ENCODE assay signal across 9 mouse cellular contexts in genomic region chr14:13354154-13354553, GRCm38 (mm10).
DNase-seq lines count a peak whose midpoint lies in the region; ATAC-seq and TF ChIP-seq lines count a peak whose summit lies in the region.
"Had no signal": no experiment of that assay in that cellular context is flagged by ENCODE, and none has a peak within 500 bp of the region (broad histone marks: within the 10 kb centered on the region; RNA-seq: fewer than 3 reads in every experiment).

No protein-coding gene starts in this region.

- H3K4me2 ChIP-seq in limb, embryonic 11.5 days (ENCODE audit: low read depth, severe bottlenecking), result no peak overlapping the region
- no peak overlapping the region for H3K4me2 ChIP-seq in heart, embryonic 12.5 days
- H3K4me2 ChIP-seq: hindbrain, embryonic 15.5 days had no signal

- H3K4me1 ChIP-seq in testis, adult 2 months (ENCODE audit: control insufficient read depth, insufficient read depth, low read length), result peaks cover 4% of the 10 kb centered on the region
- 0 out of 2 replicates have a peak, but pooled peaks cover 4% of the 10 kb centered on the region for H3K4me1 ChIP-seq in limb, embryonic 11.5 days (ENCODE audit: control insufficient read depth, insufficient read depth, low read length)
- H3K4me1 ChIP-seq in heart, embryonic 12.5 days (replicated peaks), result no peaks in the 10 kb centered on the region; the same call in 1 of the 2 replicates

- TF ChIP-seq POLR2A in testis, adult 2 months (IDR thresholded peaks at IDR 0.05; ENCODE audit: control insufficient read depth, low read depth, low read length), result no peak

- H3K27me3 ChIP-seq in testis, adult 2 months (ENCODE audit: control insufficient read depth, insufficient read depth, low read length), result no peaks in the 10 kb centered on the region
- H3K27me3 ChIP-seq in limb, embryonic 11.5 days (ENCODE audit: control insufficient read depth, insufficient read depth, low read length), result no peaks in the 10 kb centered on the region
- H3K27me3 ChIP-seq in heart, embryonic 12.5 days (replicated peaks), result no peaks in the 10 kb centered on the region
- H3K27me3 ChIP-seq: hindbrain, embryonic 15.5 days had no signal

- H3K36me3 ChIP-seq in testis, adult 2 months (ENCODE audit: control insufficient read depth, insufficient read depth, low read length), result no peaks in the 10 kb centered on the region
- no peaks in the 10 kb centered on the region for H3K36me3 ChIP-seq in limb, embryonic 11.5 days (ENCODE audit: control insufficient read depth, insufficient read depth, low read length)
- no peaks in the 10 kb centered on the region for H3K36me3 ChIP-seq in heart, embryonic 12.5 days
- H3K36me3 ChIP-seq: hindbrain, embryonic 15.5 days had no signal

- no peak overlapping the region for H3K9ac ChIP-seq in limb, embryonic 11.5 days (ENCODE audit: low read length)
- H3K9ac ChIP-seq in heart, embryonic 12.5 days, result no peak overlapping the region
- H3K9ac ChIP-seq: hindbrain, embryonic 15.5 days had no signal

- peak; percentile 59 for ATAC-seq in frontal cortex, adult (ENCODE audit: low TSS enrichment)
- no peak for ATAC-seq in limb, embryonic 11.5 days (ENCODE audit: insufficient number of reproducible peaks, low FRiP score, low TSS enrichment, low read depth)
- ATAC-seq in heart, embryonic 12.5 days (ENCODE audit: insufficient number of reproducible peaks, low FRiP score), result no peak

- peak overlapping the region; percentile 68 for H3K4me3 ChIP-seq in testis, adult 2 months (ENCODE audit: control insufficient read depth, low read depth, low read length)
- H3K4me3 ChIP-seq in limb, embryonic 11.5 days (ENCODE audit: low read depth, low read length), result no peak overlapping the region
- no peak overlapping the region for H3K4me3 ChIP-seq in heart, embryonic 12.5 days
- H3K4me3 ChIP-seq: hindbrain, embryonic 15.5 days had no signal

- H3K9me3 ChIP-seq in limb, embryonic 11.5 days (ENCODE audit: control insufficient read depth, low read length), result no peaks in the 10 kb centered on the region
- no peaks in the 10 kb centered on the region for H3K9me3 ChIP-seq in heart, embryonic 12.5 days (replicated peaks)
- H3K9me3 ChIP-seq: hindbrain, embryonic 15.5 days had no signal

- no peak for DNase-seq in frontal cortex, postnatal 25 days (ENCODE audit: low spot score in 2 of 2)
- no peak for DNase-seq in testis, postnatal 10 days (ENCODE audit: low spot score)
- peak; percentile 69 for DNase-seq in embryo, embryonic 10 days (ENCODE audit: low spot score)
- peak; percentile 37 for DNase-seq in limb, embryonic 11.5 days (ENCODE audit: low spot score)
- no peak for DNase-seq in urinary bladder, postnatal 10 days (ENCODE audit: low spot score)

- H3K27ac ChIP-seq in testis, adult 2 months (ENCODE audit: control insufficient read depth, insufficient read depth, low read depth, low read length), result no peak overlapping the region
- no peak overlapping the region for H3K27ac ChIP-seq in limb, embryonic 11.5 days (replicated peaks; ENCODE audit: low read depth, low read length)
- no peak overlapping the region for H3K27ac ChIP-seq in heart, embryonic 12.5 days (ENCODE audit: poor library complexity, severe bottlenecking)
- H3K27ac ChIP-seq: hindbrain, embryonic 15.5 days had no signal

- peak; percentile 28; the same call in 1 of the 2 replicates for TF ChIP-seq CTCF in testis, adult 2 months (IDR thresholded peaks at IDR 0.05; ENCODE audit: control insufficient read depth, insufficient read depth, insufficient replicate concordance, low read depth, low read length)

- 29% methylated on average over 5 of the region's 5 CpGs for WGBS in limb, embryonic 11.5 days
- 24% methylated on average over 5 of the region's 5 CpGs for WGBS in heart, embryonic 12.5 days

Comparison
In these comparisons a context has a peak if more than half of its experiments do, and no peak if none do; other contexts are left out.
1. DNase-seq: peak in embryo, embryonic 10 days (single experiment) and limb, embryonic 11.5 days (single experiment); none in frontal cortex, postnatal 25 days (0 of 2), testis, postnatal 10 days (single experiment) and urinary bladder, postnatal 10 days (single experiment).